Mouse (Mus musculus): ENCODE results near the gene Ctrc. TPM values are rescaled to one million over a fixed set of nuclear protein-coding genes. Genes with fewer than 3 reads are reported as not detected.

Ctrc gene
- polyA plus RNA-seq, 1 experiment: 1.4 TPM

DNA sequence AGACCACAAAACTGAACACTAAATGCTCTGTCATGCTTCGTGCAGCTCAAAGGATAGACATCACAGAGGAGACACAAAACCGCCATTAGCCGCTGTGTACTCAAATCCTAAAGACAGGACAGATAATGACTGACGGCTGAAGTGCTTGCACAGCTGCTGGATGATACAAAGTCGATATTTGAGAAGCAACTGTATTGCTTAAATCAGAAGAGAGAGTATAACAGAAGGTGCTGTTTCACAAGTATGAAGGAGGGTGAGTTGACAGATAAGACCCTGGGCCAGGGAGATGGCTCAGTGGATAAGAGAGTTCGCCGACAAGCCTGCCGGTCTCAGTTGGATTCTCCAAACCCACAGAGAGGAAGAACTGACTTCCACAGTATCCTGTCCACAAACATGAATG lies 74.3 kb downstream of the Ctrc start:
- Histone ChIP-seq H3K4me3 (ENCODE audit: control insufficient read depth, low read depth, low read length) (no peak overlapping the region), H3K36me3 (ENCODE audit: control insufficient read depth, insufficient read depth, low read length) (peaks cover 6% of the 10 kb centered on the region), H3K27me3 (ENCODE audit: control insufficient read depth, insufficient read depth, low read length) (no peaks in the 10 kb centered on the region), H3K4me1 (ENCODE audit: control insufficient read depth, insufficient read depth, low read length) (no peaks in the 10 kb centered on the region), H3K27ac (ENCODE audit: control insufficient read depth, insufficient read depth, low read depth, low read length) (no peak overlapping the region)
- TF ChIP-seq CTCF (IDR thresholded peaks at IDR 0.05; ENCODE audit: control insufficient read depth, insufficient read depth, insufficient replicate concordance, low read depth, low read length) (no peak), POLR2A (IDR thresholded peaks at IDR 0.05; ENCODE audit: control insufficient read depth, low read depth, low read length) (no peak)

DNA sequence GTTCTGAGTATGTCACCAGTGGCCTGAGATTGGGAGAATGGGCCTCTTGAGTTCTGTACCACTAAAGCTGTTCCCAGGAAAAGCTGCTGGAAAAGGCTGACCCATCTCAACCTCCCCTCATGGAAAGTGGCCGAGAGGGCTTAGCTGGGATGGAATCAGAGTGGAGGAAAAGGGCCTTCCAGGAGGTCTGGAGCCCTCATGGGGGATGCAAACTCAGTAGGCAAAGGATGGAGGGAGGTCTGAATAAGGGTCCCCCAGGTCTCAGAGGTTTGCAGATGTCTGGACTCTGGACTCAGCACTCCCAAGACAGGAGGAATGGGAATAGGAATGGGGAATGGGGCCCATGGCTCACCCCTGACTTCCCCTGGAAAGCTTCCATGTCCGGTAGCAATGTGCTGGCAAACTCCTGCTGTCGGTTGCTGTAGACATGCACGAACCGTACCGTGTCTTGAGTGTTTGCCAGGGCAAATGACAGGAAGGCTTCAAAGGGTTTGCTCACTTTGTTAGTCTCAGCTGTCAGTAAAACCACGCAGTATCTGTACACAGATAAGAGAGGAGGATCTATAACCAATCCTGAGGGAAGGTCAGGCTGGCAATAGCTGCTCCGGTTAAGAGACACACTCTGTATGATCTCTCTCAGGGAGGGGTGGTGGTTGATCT lies 76.5 kb downstream of the Ctrc start:
- Histone ChIP-seq H3K27me3 (ENCODE audit: control insufficient read depth, insufficient read depth, low read length) (no peaks in the 10 kb centered on the region), H3K4me3 (ENCODE audit: control insufficient read depth, low read depth, low read length) (no peak overlapping the region), H3K36me3 (ENCODE audit: control insufficient read depth, insufficient read depth, low read length) (peaks cover 10% of the 10 kb centered on the region), H3K27ac (ENCODE audit: control insufficient read depth, insufficient read depth, low read depth, low read length) (no peak overlapping the region), H3K4me1 (ENCODE audit: control insufficient read depth, insufficient read depth, low read length) (no peaks in the 10 kb centered on the region; the same call in 1 of the 2 replicates)
- no peak for TF ChIP-seq CTCF (IDR thresholded peaks at IDR 0.05; ENCODE audit: control insufficient read depth, insufficient read depth, insufficient replicate concordance, low read depth, low read length)
- no peak for TF ChIP-seq POLR2A (IDR thresholded peaks at IDR 0.05; ENCODE audit: control insufficient read depth, low read depth, low read length)

DNA sequence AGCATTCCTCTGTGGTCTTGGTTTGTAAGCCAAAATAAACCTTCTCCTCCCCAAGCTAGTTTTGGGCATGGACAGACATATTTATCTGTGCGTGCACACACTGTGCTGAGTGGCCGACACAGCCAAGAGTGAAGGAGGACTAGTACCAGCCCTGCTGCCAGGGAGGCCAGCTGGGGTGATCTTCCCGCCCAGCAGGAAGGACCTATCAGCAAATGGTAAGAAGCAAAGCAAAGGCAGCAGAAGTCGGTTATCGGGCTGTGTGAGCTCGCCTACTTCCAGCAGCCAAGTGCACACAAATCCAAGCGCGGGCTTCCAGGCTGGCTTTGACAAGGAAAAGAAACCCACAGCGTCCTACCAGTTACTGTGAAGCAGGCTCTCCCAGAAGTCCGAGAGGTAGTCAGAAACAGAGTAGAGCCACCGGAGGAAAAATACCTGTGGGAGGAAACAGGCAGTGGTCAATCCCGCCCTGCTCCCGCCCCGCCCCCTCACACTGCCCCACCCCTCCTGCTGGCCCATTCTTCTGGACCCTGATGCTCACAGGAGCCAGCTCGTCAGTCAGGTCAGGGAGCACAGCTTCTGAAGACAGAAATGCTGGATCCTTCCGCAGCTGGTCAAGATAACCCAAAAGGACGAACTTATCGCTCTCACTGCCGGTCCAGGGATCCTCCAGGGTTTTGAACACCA lies 78.7 kb downstream of the Ctrc start:
- Histone ChIP-seq H3K4me1 (ENCODE audit: control insufficient read depth, insufficient read depth, low read length) (no peaks in the 10 kb centered on the region; the same call in 1 of the 2 replicates), H3K4me3 (ENCODE audit: control insufficient read depth, low read depth, low read length) (no peak overlapping the region), H3K27ac (ENCODE audit: control insufficient read depth, insufficient read depth, low read depth, low read length) (peak overlapping the region; percentile 70), H3K36me3 (ENCODE audit: control insufficient read depth, insufficient read depth, low read length) (peaks cover 9% of the 10 kb centered on the region), H3K27me3 (ENCODE audit: control insufficient read depth, insufficient read depth, low read length) (no peaks in the 10 kb centered on the region)
- TF ChIP-seq CTCF (IDR thresholded peaks at IDR 0.05; ENCODE audit: control insufficient read depth, insufficient read depth, insufficient replicate concordance, low read depth, low read length): no peak
- TF ChIP-seq POLR2A (IDR thresholded peaks at IDR 0.05; ENCODE audit: control insufficient read depth, low read depth, low read length): no peak

DNA sequence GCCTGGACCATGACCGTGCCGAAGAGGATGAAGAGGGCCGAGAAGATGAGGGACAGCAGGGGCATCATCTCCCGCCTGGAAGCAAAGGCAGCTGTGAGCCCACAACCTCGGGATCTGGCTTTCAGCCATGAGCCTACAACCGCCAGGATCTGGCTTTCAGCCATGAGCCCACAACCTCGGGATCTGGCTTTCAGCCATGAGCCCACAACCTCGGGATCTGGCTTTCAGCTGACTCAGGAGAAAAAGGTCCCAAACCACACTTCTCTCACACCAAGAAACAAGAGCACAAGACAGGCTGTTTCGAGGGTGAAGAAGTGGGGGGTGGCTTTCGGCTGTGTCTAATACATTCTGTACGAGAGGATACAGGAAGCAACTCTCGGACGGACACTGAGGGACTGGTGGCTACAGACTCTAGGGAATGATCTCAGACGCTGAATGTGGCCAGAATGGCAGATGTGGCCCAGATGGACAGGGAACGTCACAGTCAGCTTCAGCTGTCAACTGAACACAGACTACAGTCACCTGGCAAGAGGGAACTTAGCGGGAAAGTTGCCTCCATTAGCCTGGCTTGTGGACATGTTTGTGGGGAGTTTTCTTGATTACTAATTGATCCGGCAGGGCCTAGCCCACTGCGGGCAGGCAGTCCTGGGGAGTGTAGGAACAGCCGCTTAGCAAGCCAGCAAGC lies 79.3 kb downstream of the Ctrc start:
- Histone ChIP-seq H3K4me1 (ENCODE audit: control insufficient read depth, insufficient read depth, low read length) (no peaks in the 10 kb centered on the region; the same call in 1 of the 2 replicates), H3K36me3 (ENCODE audit: control insufficient read depth, insufficient read depth, low read length) (peaks cover 10% of the 10 kb centered on the region), H3K27ac (ENCODE audit: control insufficient read depth, insufficient read depth, low read depth, low read length) (peak overlapping the region; percentile 70), H3K4me3 (ENCODE audit: control insufficient read depth, low read depth, low read length) (no peak overlapping the region), H3K27me3 (ENCODE audit: control insufficient read depth, insufficient read depth, low read length) (no peaks in the 10 kb centered on the region)
- TF ChIP-seq POLR2A (IDR thresholded peaks at IDR 0.05; ENCODE audit: control insufficient read depth, low read depth, low read length) (no peak), CTCF (IDR thresholded peaks at IDR 0.05; ENCODE audit: control insufficient read depth, insufficient read depth, insufficient replicate concordance, low read depth, low read length) (no peak)

DNA sequence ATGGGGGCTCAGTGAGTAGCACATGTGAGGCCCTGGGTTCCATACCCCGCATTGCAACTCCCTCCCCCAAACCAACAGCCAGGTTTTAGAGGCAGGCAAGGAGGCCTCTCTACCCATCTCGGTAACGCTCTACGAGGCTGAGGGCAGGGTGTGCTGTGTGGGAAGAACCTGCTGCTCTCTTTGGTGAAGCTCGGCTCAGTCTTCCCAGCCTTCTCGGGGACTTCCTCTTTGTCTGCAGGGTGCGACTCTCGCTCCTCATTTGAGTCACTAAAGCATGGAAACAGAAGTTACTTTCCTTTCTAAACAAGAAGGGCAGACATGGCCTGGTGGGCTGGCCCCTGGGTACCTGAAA lies 79.9 kb downstream of the Ctrc start:
- Histone ChIP-seq H3K4me1 (ENCODE audit: control insufficient read depth, insufficient read depth, low read length) (no peaks in the 10 kb centered on the region; the same call in 1 of the 2 replicates), H3K27me3 (ENCODE audit: control insufficient read depth, insufficient read depth, low read length) (no peaks in the 10 kb centered on the region), H3K36me3 (ENCODE audit: control insufficient read depth, insufficient read depth, low read length) (peaks cover 12% of the 10 kb centered on the region), H3K27ac (ENCODE audit: control insufficient read depth, insufficient read depth, low read depth, low read length) (peak overlapping the region; percentile 39), H3K4me3 (ENCODE audit: control insufficient read depth, low read depth, low read length) (no peak overlapping the region)
- no peak for TF ChIP-seq POLR2A (IDR thresholded peaks at IDR 0.05; ENCODE audit: control insufficient read depth, low read depth, low read length)
- no peak for TF ChIP-seq CTCF (IDR thresholded peaks at IDR 0.05; ENCODE audit: control insufficient read depth, insufficient read depth, insufficient replicate concordance, low read depth, low read length)

DNA sequence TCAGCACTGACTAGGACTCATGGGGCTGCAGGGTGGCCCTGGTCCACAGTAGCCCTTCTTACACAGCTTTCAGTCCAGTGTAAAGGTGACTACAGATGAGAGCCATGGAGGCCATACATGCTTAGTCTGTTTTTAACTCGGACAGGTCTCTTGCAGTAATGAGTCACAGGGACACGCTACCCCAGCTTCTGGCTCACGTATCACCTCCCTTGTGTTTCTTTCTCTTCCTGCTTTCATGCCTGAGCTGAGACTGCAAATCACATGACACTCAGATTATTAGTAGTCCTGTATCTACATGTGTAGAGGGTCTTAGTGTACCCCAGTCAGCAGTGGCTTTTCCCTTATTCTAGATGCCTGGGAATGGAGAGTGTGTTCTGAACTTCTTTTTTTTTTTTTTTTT lies 81.2 kb downstream of the Ctrc start:
- no peaks in the 10 kb centered on the region; the same call in 1 of the 2 replicates for H3K4me1 ChIP-seq (ENCODE audit: control insufficient read depth, insufficient read depth, low read length)
- TF ChIP-seq POLR2A (IDR thresholded peaks at IDR 0.05; ENCODE audit: control insufficient read depth, low read depth, low read length) (no peak), CTCF (IDR thresholded peaks at IDR 0.05; ENCODE audit: control insufficient read depth, insufficient read depth, insufficient replicate concordance, low read depth, low read length) (no peak)
- no peaks in the 10 kb centered on the region for H3K27me3 ChIP-seq (ENCODE audit: control insufficient read depth, insufficient read depth, low read length)
- H3K4me3 ChIP-seq (ENCODE audit: control insufficient read depth, low read depth, low read length): no peak overlapping the region
- H3K36me3 ChIP-seq (ENCODE audit: control insufficient read depth, insufficient read depth, low read length): peaks cover 8% of the 10 kb centered on the region
- H3K27ac ChIP-seq (ENCODE audit: control insufficient read depth, insufficient read depth, low read depth, low read length): no peak overlapping the region

Other genes with a start within 250 kb of the Ctrc start
- gene Fblim1, start 240.3 kb downstream of the Ctrc start, polyA plus RNA-seq (2012; rRNA removed): 3.1 and 4.4 TPM in 2 replicates
- gene Tmem82, start 227.7 kb downstream of the Ctrc start, polyA plus RNA-seq (2012; rRNA removed): 3.5 and 3.9 TPM in 2 replicates
- gene Slc25a34, start 222.5 kb downstream of the Ctrc start, polyA plus RNA-seq (2012; rRNA removed): 2.2 and 2.9 TPM in 2 replicates
- gene Plekhm2, start 181.5 kb downstream of the Ctrc start, polyA plus RNA-seq (2012; rRNA removed): 73.3 and 76.3 TPM in 2 replicates
- gene Rsc1a1, start 160.8 kb downstream of the Ctrc start, polyA plus RNA-seq (2012; rRNA removed): 3.6 and 4.1 TPM in 2 replicates
- 4.1 and 5.2 TPM in 2 replicates for gene Ddi2, start 122.9 kb downstream of the Ctrc start, polyA plus RNA-seq (2012; rRNA removed)
- 0.07 TPM in 1 of 2 replicates, not detected in the other for gene Agmat, start 99.7 kb downstream of the Ctrc start, polyA plus RNA-seq (2012; rRNA removed)
- gene Dnajc16, start 55.4 kb downstream of the Ctrc start, polyA plus RNA-seq (2012; rRNA removed): 11.3 and 12.2 TPM in 2 replicates
- gene Casp9, start 52.7 kb downstream of the Ctrc start, polyA plus RNA-seq (2012; rRNA removed): 7.8 and 8.0 TPM in 2 replicates
- 6.2 and 6.5 TPM in 2 replicates for gene Cela2a, start 20.2 kb downstream of the Ctrc start, polyA plus RNA-seq (2012; rRNA removed)
- 56.1 and 57.6 TPM in 2 replicates for gene Efhd2, start 28.6 kb upstream of the Ctrc start, polyA plus RNA-seq (2012; rRNA removed)
- 178 and 186 TPM in 2 replicates for gene Fhad1, start 168.7 kb upstream of the Ctrc start, polyA plus RNA-seq (2012; rRNA removed)
- 2.3 and 2.9 TPM in 2 replicates for gene Tmem51, start 237.9 kb upstream of the Ctrc start, polyA plus RNA-seq (2012; rRNA removed)

All from testis, adult 2 months (tissue).